Mouse (Mus musculus) G1E (cell line): Measurements from ENCODE around the gene Atad5. TPM values are rescaled to one million over a fixed set of nuclear protein-coding genes. Genes with fewer than 3 reads are reported as not detected.
"Not testable (repeated sequence)": the region's sequence is repeated elsewhere in the genome, so short reads cannot be mapped to it uniquely, and the experiment has no call there.

ENCODE experiments used
- ATAC-seq: 2 replicates; pipeline ENCODE4 v1.8.0; 2016; ENCODE audit warnings: mild to moderate bottlenecking; ENCODE audit not compliant: insufficient number of reproducible peaks, poor library complexity, low FRiP score, severe bottlenecking; ENCODE audit errors: extremely low read depth
- DNase-seq: peaks from one replicate; pipeline ENCODE4 v3.0.0; 2012; ENCODE audit warnings: low spot score
- H3K27me3 ChIP-seq: 2 replicates; pipeline ENCODE4 v1.6.1; 2012; ENCODE audit warnings: mild to moderate bottlenecking, low read length, inconsistent platforms; ENCODE audit not compliant: insufficient read depth
- H3K36me3 ChIP-seq: replicated peaks from 2 replicates; pipeline ENCODE3; 2012; ENCODE audit warnings: mild to moderate bottlenecking, inconsistent platforms
- H3K4me1 ChIP-seq: 2 replicates; pipeline ENCODE4 v1.6.1; 2012; ENCODE audit warnings: low read depth, low read length, inconsistent platforms, mixed read lengths; ENCODE audit not compliant: insufficient read depth
- H3K4me3 ChIP-seq: 2 replicates; pipeline ENCODE4 v1.5.1; 2012; ENCODE audit warnings: low read depth, mild to moderate bottlenecking, inconsistent platforms, low read length, moderate library complexity, mixed read lengths
- H3K9me3 ChIP-seq: replicated peaks from 2 replicates; pipeline ENCODE4 v1.6.1; 2012; ENCODE audit warnings: inconsistent platforms
- CTCF ChIP-seq: IDR thresholded peaks from 2 replicates; pipeline ENCODE4 v1.5.1; 2012; ENCODE audit warnings: low read depth, low read length, inconsistent platforms, mixed read lengths
- GATA1 ChIP-seq: IDR thresholded peaks from 2 replicates; pipeline ENCODE4 v1.6.1; 2012; ENCODE audit warnings: borderline replicate concordance, low read length, inconsistent platforms, mixed read lengths
- GATA2 ChIP-seq: IDR thresholded peaks from 2 replicates; pipeline ENCODE4 v1.6.1; 2012; ENCODE audit warnings: low read depth, low read length, inconsistent platforms, borderline replicate concordance
- POLR2AphosphoS5 ChIP-seq: IDR thresholded peaks from 2 replicates; pipeline ENCODE4 v1.6.1; 2012; ENCODE audit warnings: low read depth, low read length, inconsistent platforms; ENCODE audit not compliant: insufficient replicate concordance
- TAL1 ChIP-seq: conservative IDR thresholded peaks from 2 replicates; pipeline ENCODE4 v1.6.1; 2012; ENCODE audit warnings: low read depth, low read length, inconsistent platforms, mixed read lengths
- polyA plus RNA-seq: library from polyadenylated mRNA; stranded (reverse); fragments of >175 nt; gene quantifications from 2 replicates; pipeline ENCODE4 v1.2.3, GENCODE M21; 2012
- total RNA-seq, 2 experiments: library from RNA; stranded (forward) in 1 of 2; stranded (reverse) in 1 of 2; fragments of 200-1000 nt in 1 of 2; fragments of >200 nt in 1 of 2; fragmentation: Nextera tagmentation in 1 of 2; gene quantifications; 2 replicates each; pipeline ENCODE4 v1.2.3; 2014 to 2017

The Atad5 gene
- total and polyA plus RNA-seq, 3 experiments = 7.0 to 88.0 (median 69.2) TPM

DNA sequence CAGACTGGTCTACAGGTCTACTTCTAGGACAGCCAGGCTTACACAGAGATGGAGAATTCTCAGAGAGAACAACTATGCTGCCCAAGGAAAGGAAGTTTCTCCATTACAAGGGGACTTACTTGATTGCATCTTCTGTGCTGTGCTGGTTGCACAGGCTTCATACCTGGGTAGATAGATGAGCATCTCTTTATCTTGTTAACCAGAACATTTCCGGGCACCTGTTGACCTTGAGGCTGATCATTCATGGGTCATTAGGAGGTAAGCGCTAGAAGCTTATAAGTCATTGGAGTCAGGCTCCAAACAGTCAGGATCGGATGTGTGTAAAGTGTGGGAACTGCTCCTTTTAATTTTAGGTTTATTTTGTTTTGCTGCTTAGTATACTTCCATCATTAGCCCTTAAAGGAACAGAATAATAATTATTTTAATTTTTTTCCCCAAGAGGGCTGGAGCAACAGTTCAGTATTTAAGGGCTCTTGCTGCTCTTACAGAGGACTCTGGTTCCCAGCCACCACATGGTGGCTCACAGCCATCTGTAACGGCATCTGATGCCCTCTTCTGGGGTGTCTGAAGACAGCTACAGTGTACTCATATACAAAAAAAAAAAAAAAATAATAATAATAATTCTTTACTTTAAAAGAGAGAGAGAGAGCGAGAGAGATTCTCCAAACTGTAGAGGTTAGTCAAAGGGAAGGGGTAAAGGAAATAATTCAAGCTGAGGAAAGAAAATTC lies 92.0 kb downstream of the Atad5 start:
- TF ChIP-seq CTCF = no peak
- TF ChIP-seq GATA1 = no peak
- no peak for TF ChIP-seq GATA2
- peaks cover 25% of the 10 kb centered on the region for H3K4me1 ChIP-seq
- H3K36me3 ChIP-seq = peaks cover 4% of the 10 kb centered on the region
- DNase-seq (no peak), ATAC-seq (no peak)
- H3K9me3 ChIP-seq = no peaks in the 10 kb centered on the region; the same call in 1 of the 2 replicates
- H3K27me3 ChIP-seq = peaks cover 12% of the 10 kb centered on the region
- no peak overlapping the region for H3K4me3 ChIP-seq

DNA sequence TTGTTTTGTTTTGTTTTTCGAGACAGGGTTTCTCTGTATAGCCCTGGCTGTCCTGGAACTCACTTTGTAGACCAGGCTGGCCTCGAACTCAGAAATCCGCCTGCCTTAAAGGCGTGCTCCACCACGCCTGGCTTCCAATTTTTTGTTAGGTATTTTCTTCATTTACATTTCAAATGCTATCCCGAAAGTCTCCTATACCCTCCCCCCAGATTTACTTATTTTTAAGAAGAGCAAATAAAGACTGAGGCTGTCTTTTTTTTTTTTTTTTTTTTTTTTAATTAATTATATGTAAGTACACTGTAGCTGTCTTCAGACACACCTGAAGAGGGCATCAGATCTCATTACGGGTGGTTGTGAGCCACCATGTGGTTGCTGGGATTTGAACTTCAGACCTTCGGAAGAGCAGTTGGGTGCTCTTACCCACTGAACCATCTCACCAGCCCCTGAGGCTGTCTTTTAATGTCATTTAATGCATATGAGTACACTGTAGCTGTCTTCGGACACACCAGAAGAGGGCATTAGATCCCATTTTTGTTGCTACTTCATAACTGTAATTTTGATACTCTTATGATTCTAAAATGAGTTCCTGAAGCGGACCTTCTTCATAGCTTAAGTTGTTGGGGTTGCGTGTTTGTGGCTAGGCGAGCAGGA lies 94.0 kb downstream of the Atad5 start:
- not testable (repeated sequence) for ATAC-seq, H3K9me3 ChIP-seq, DNase-seq, H3K27me3 ChIP-seq, H3K36me3 ChIP-seq
- H3K4me1 ChIP-seq = peaks cover 13% of the 10 kb centered on the region
- peak overlapping the region; percentile 99 for H3K4me3 ChIP-seq

DNA sequence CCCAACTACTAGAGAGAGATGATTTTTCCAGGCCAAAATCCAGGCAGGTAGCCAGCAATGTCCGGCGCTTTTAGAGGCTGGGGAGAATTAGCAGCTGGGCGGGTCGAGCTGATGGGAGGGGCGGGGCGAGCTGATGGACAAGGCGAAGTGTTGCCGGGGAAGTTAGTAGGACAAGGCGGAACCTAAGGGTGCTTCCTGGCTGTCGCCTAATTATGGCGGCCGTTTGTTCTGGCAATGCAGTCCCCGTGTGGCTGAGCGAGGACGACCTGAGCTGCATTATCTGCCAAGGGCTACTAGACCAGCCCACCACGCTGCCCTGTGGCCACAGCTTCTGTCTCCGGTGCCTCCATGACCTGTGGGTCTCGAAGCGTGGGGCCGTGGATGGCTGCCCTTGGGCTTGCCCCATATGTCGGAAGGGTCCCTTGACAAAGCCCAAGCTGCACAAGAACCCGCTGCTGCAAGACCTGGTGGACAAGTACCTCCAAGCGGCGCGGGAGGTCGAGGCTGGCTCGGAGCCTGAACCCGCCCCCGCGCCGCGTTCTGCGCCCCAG lies 94.6 kb downstream of the Atad5 start, which contains the start of gene Rnf135:
TSS of gene Rnf135 (plus strand) at position 147 of the 551 bp plus-strand sequence.
- peak; percentile 96 for ATAC-seq
- peak; percentile 94 for DNase-seq
- peaks cover 9% of the 10 kb centered on the region for H3K4me1 ChIP-seq
- TF ChIP-seq POLR2AphosphoS5 (peak; percentile 72; the same call in 1 of the 2 replicates), CTCF (no peak), TAL1 (no peak)
- no peaks in the 10 kb centered on the region; the same call in 1 of the 2 replicates for H3K9me3 ChIP-seq
- no peaks in the 10 kb centered on the region for H3K27me3 ChIP-seq
- H3K4me3 ChIP-seq = peak within 1 kb of the TSS; percentile 99
- H3K36me3 ChIP-seq = peaks cover 9% of the 10 kb centered on the region

DNA sequence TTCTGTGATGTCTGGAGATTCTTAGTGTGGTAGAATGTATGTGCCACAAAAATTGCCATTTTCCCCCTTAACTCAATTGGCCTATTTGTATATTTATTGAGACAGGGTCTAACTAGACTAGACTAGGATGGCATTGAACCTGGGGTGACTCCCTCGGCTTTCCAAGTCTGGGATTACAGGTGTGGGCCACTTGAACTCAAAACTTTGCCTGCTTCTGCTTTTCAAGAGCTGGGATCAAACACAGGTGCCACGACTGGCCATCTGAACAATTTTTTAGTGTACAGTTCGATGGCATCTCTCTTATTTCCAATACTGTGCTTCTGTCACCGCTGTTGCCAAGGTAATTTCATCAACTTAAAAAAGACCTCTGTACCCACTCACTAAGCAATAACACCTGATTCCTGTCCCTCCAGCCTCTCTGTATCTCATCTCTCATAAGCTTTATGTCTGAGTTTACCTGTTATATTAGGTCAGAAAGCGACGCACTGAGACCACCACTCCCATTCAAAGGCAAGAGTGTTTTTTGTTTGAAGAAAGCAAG lies 95.4 kb downstream of the Atad5 start:
- peak overlapping the region; percentile 99 for H3K4me3 ChIP-seq
- H3K36me3 ChIP-seq = peaks cover 16% of the 10 kb centered on the region
- DNase-seq = no peak
- TF ChIP-seq TAL1 = no peak
- TF ChIP-seq GATA1 = no peak
- ATAC-seq = no peak
- H3K27me3 ChIP-seq = no peaks in the 10 kb centered on the region
- H3K4me1 ChIP-seq = peaks cover 9% of the 10 kb centered on the region
- H3K9me3 ChIP-seq = no peaks in the 10 kb centered on the region; the same call in 1 of the 2 replicates

Other genes starting within 250 kb of the Atad5 start
- 41.9 and 65.5 TPM in 2 replicates for gene Utp6, start 127.0 kb upstream of the Atad5 start, total RNA-seq (2014; fragmentation: Nextera tagmentation)
- gene Utp6, start 127.0 kb upstream of the Atad5 start, total RNA-seq (2017) = 118 and 126 TPM in 2 replicates
- 3.5 and 6.2 TPM in 2 replicates for gene Utp6, start 127.0 kb upstream of the Atad5 start, polyA plus RNA-seq
- 300 and 318 TPM in 2 replicates for gene Suz12, start 96.3 kb upstream of the Atad5 start, total RNA-seq (2014; fragmentation: Nextera tagmentation)
- 102 and 131 TPM in 2 replicates for gene Suz12, start 96.3 kb upstream of the Atad5 start, total RNA-seq (2017)
- gene Suz12, start 96.3 kb upstream of the Atad5 start, polyA plus RNA-seq = 43.7 and 60.7 TPM in 2 replicates
- 132 and 144 TPM in 2 replicates for gene Crlf3, start 8.4 kb upstream of the Atad5 start, total RNA-seq (2014; fragmentation: Nextera tagmentation)
- gene Crlf3, start 8.4 kb upstream of the Atad5 start, total RNA-seq (2017) = 257 and 265 TPM in 2 replicates
- 62.4 and 67.6 TPM in 2 replicates for gene Crlf3, start 8.4 kb upstream of the Atad5 start, polyA plus RNA-seq
- gene Tefm, start 52.8 kb downstream of the Atad5 start, total RNA-seq (2014; fragmentation: Nextera tagmentation) = 15.9 and 16.3 TPM in 2 replicates
- 24.4 and 27.1 TPM in 2 replicates for gene Tefm, start 52.8 kb downstream of the Atad5 start, total RNA-seq (2017)
- 1.0 and 1.4 TPM in 2 replicates for gene Tefm, start 52.8 kb downstream of the Atad5 start, polyA plus RNA-seq
- gene Adap2, start 64.7 kb downstream of the Atad5 start, total RNA-seq (2014; fragmentation: Nextera tagmentation) = not detected in 2 replicates
- not detected in 2 replicates for gene Adap2, start 64.7 kb downstream of the Atad5 start, total RNA-seq (2017)
- gene Adap2, start 64.7 kb downstream of the Atad5 start, polyA plus RNA-seq = not detected in 2 replicates
- 9.6 and 10.4 TPM in 2 replicates for gene Rnf135, start 94.5 kb downstream of the Atad5 start, total RNA-seq (2014; fragmentation: Nextera tagmentation)
- gene Rnf135, start 94.5 kb downstream of the Atad5 start, total RNA-seq (2017) = 6.8 TPM in 2 replicates
- 4.0 and 5.3 TPM in 2 replicates for gene Rnf135, start 94.5 kb downstream of the Atad5 start, polyA plus RNA-seq
- gene Rhot1, start 119.6 kb downstream of the Atad5 start, total RNA-seq (2014; fragmentation: Nextera tagmentation) = 80.3 and 87.3 TPM in 2 replicates
- gene Rhot1, start 119.6 kb downstream of the Atad5 start, total RNA-seq (2017) = 56.4 and 64.8 TPM in 2 replicates
- 5.1 and 5.3 TPM in 2 replicates for gene Rhot1, start 119.6 kb downstream of the Atad5 start, polyA plus RNA-seq
- gene Rhbdl3, start 211.5 kb downstream of the Atad5 start, total RNA-seq (2014; fragmentation: Nextera tagmentation) = not detected in 2 replicates
- gene Rhbdl3, start 211.5 kb downstream of the Atad5 start, total RNA-seq (2017) = 0.06 and 0.44 TPM in 2 replicates
- gene Rhbdl3, start 211.5 kb downstream of the Atad5 start, polyA plus RNA-seq = 0.02 TPM in 1 of 2 replicates, not detected in the other